Mouse (Mus musculus) MEL (cell line): ENCODE data around the gene Rab42. TPM values are rescaled to one million over a fixed set of nuclear protein-coding genes. Genes with fewer than 3 reads are reported as not detected.
"Not testable (repeated sequence)": the region's sequence is repeated elsewhere in the genome, so short reads cannot be mapped to it uniquely, and the experiment has no call there.

Source experiments
- DNase-seq: peaks from one replicate; pipeline ENCODE4 v3.0.0; 2011; ENCODE audit warnings: low read depth, low spot score
- H3K27ac ChIP-seq: 2 replicates; pipeline ENCODE4 v1.5.1; 2012; ENCODE audit warnings: low read depth, mild to moderate bottlenecking, control low read depth, low read length, moderate library complexity; ENCODE audit not compliant: control insufficient read depth
- H3K27me3 ChIP-seq, 2 experiments: fragments of 150-350 bp in 1 of 2; sonication (generic) in 1 of 2; 2 replicates each; pipeline ENCODE4 v1.6.1; 2012; ENCODE audit warnings: low read length in 2 of 2, mild to moderate bottlenecking in 2 of 2, improper control_type of control experiment in 1 of 2, moderate library complexity in 1 of 2; ENCODE audit not compliant: insufficient read depth in 2 of 2, control insufficient read depth in 1 of 2
- H3K36me3 ChIP-seq, 2 experiments: 2 replicates each; pipeline ENCODE4 v1.6.1; 2012 to 2014; ENCODE audit warnings: low read length in 2 of 2, improper control_type of control experiment in 1 of 2, inconsistent platforms in 1 of 2, mild to moderate bottlenecking in 1 of 2; ENCODE audit not compliant: insufficient read depth in 2 of 2, control insufficient read depth in 1 of 2
- H3K4me1 ChIP-seq, 2 experiments: fragments of 150-350 bp in 1 of 2; sonication (generic) in 1 of 2; 2 replicates each; pipeline ENCODE4 v1.6.1; 2012; ENCODE audit warnings: low read length in 2 of 2, improper control_type of control experiment in 1 of 2, mild to moderate bottlenecking in 1 of 2; ENCODE audit not compliant: insufficient read depth in 2 of 2, control insufficient read depth in 1 of 2
- H3K4me3 ChIP-seq, 2 experiments: fragments of 150-350 bp in 1 of 2; sonication (generic) in 1 of 2; 2 replicates each; pipeline ENCODE4 v1.5.1; 2012; ENCODE audit warnings: low read depth in 2 of 2, low read length in 2 of 2, mild to moderate bottlenecking in 2 of 2, moderate library complexity in 2 of 2, control low read depth in 1 of 2, improper control_type of control experiment in 1 of 2; ENCODE audit not compliant: control insufficient read depth in 1 of 2, insufficient read depth in 1 of 2
- H3K79me2 ChIP-seq: 2 replicates; pipeline ENCODE4 v1.6.1; 2012; ENCODE audit warnings: mild to moderate bottlenecking, low read length, moderate library complexity; ENCODE audit not compliant: control insufficient read depth, poor library complexity, insufficient read depth
- H3K9ac ChIP-seq: 2 replicates; pipeline ENCODE4 v1.6.1; 2012; ENCODE audit warnings: low read depth, mild to moderate bottlenecking, control low read depth, low read length, moderate library complexity; ENCODE audit not compliant: control insufficient read depth, poor library complexity, severe bottlenecking
- H3K9me3 ChIP-seq: fragments of 150-350 bp; sonication (generic); replicated peaks from 2 replicates; pipeline ENCODE4 v1.6.1; 2012; ENCODE audit warnings: mild to moderate bottlenecking, low read length, improper control_type of control experiment, moderate library complexity; ENCODE audit not compliant: insufficient read depth
- BHLHE40 ChIP-seq: IDR thresholded peaks from 2 replicates; pipeline ENCODE4 v1.6.1; 2012; ENCODE audit warnings: low read depth, mild to moderate bottlenecking, inconsistent platforms, low read length, improper control_type of control experiment, borderline replicate concordance
- CTCF ChIP-seq, 3 experiments: IDR thresholded peaks in 2 of 3; conservative IDR thresholded peaks in 1 of 3; 2 replicates each; pipeline ENCODE4 v1.5.1; 2011 to 2012; ENCODE audit warnings: low read length in 3 of 3, low read depth in 2 of 3, mild to moderate bottlenecking in 2 of 3, improper control_type of control experiment in 1 of 3, inconsistent platforms in 1 of 3, mixed read lengths in 1 of 3, moderate library complexity in 1 of 3; ENCODE audit not compliant: control insufficient read depth in 1 of 3, insufficient read depth in 1 of 3, poor library complexity in 1 of 3, severe bottlenecking in 1 of 3
- MXI1 ChIP-seq: IDR thresholded peaks from 2 replicates; pipeline ENCODE4 v1.6.1; 2011; ENCODE audit warnings: mild to moderate bottlenecking, low read depth, low read length, improper control_type of control experiment
- NELFE ChIP-seq: IDR thresholded peaks from 2 replicates; pipeline ENCODE4 v1.6.1; 2011; ENCODE audit warnings: low read depth, low read length, improper control_type of control experiment
- POLR2A ChIP-seq, 2 experiments: IDR thresholded peaks; 2 replicates each; pipeline ENCODE4 v1.6.1; 2011 to 2012; ENCODE audit warnings: low read length in 2 of 2, mild to moderate bottlenecking in 2 of 2, control low read depth in 1 of 2, improper control_type of control experiment in 1 of 2, low read depth in 1 of 2, moderate library complexity in 1 of 2; ENCODE audit not compliant: control insufficient read depth in 1 of 2, insufficient read depth in 1 of 2, poor library complexity in 1 of 2
- SMC3 ChIP-seq: IDR thresholded peaks from 2 replicates; pipeline ENCODE4 v1.6.1; 2011; ENCODE audit warnings: low read depth, low read length, improper control_type of control experiment
- TBP ChIP-seq: IDR thresholded peaks from 2 replicates; pipeline ENCODE4 v1.8.0; 2011; ENCODE audit warnings: low read depth, low read length, improper control_type of control experiment
- USF2 ChIP-seq, 2 experiments: IDR thresholded peaks; 2 replicates each; pipeline ENCODE4 v1.6.1; 2011 to 2012; ENCODE audit warnings: improper control_type of control experiment in 2 of 2, low read length in 2 of 2, borderline replicate concordance in 1 of 2, inconsistent platforms in 1 of 2, low read depth in 1 of 2, mild to moderate bottlenecking in 1 of 2; ENCODE audit not compliant: insufficient read depth in 1 of 2
- ZC3H11A ChIP-seq: IDR thresholded peaks from 2 replicates; pipeline ENCODE4 v1.6.1; 2012; ENCODE audit warnings: low read depth, mild to moderate bottlenecking, inconsistent platforms, low read length, improper control_type of control experiment
- ZKSCAN1 ChIP-seq: IDR thresholded peaks from 2 replicates; pipeline ENCODE4 v1.6.1; 2012; ENCODE audit warnings: low read depth, mild to moderate bottlenecking, inconsistent platforms, low read length, improper control_type of control experiment, moderate library complexity
- ZNF384 ChIP-seq: IDR thresholded peaks from 2 replicates; pipeline ENCODE4 v1.6.1; 2012; ENCODE audit warnings: low read depth, mild to moderate bottlenecking, inconsistent platforms, low read length, improper control_type of control experiment
- polyA plus RNA-seq, 2 experiments: library from polyadenylated mRNA; stranded (reverse) in 1 of 2; unstranded in 1 of 2; fragments of >175 nt in 1 of 2; fragments of >200 nt in 1 of 2; gene quantifications; 2 replicates each; pipeline versions ENCODE4 v1.2.1 to v1.2.4; 2012; ENCODE audit warnings: low replicate concordance in 2 of 2, low read depth in 1 of 2; ENCODE audit not compliant: insufficient read length in 2 of 2, insufficient read depth in 1 of 2, missing spikeins in 1 of 2
- total RNA-seq: library from RNA; depleted of rRNA; stranded (reverse); fragments of 300-350 nt; gene quantifications from 2 replicates; pipeline ENCODE4 v1.2.3, GENCODE M21; 2012

The Rab42 gene
- total and polyA plus RNA-seq, 3 experiments, result 0.40 to 0.85 TPM; not detected in 1

DNA sequence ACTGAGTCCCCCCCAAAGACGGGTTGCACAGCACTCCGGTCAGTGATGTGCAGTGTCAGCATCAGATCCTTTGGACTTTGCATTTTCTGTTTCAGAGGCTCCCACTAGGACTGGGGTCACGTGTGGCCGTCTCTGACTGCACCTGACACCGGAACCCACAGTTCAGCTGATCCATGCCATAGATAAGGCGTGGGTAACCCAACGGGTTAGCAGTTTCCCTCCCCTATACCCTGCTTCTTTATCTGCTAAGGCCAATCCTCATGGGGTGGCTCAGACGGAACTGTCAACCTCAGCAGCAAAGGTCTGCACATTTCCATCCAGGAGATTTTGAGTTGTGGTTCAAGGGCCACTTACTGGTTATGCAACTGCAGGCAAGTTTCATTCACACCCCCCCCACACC lies 2.1 kb upstream of the Rab42 start (continued):
- TF ChIP-seq BHLHE40 (peak; percentile 88), SMC3 (no peak)

DNA sequence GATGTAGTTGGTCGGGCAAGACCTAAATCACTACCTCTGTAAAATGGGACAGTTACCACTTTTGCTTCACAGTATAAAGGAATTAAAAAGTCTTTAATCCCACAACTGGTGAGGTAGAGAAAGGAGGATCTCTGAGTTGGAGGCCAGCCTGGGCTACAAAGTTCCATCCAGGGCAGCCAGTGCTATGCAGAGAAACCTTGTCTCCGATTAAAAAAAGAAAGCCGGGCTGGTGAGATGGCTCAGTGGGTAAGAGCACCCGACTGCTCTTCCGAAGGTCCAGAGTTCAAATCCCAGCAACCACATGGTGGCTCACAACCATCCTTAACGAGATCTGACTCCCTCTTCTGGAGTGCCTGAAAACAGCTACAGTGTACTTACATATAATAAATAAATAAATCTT lies 299 bp upstream of the Rab42 start:
- H3K79me2 ChIP-seq, H3K27me3 ChIP-seq, H3K9me3 ChIP-seq, DNase-seq: not testable (repeated sequence)
- peak overlapping the region; percentile 44 for H3K9ac ChIP-seq
- TF ChIP-seq CTCF (IDR thresholded peaks at IDR 0.05 in 2 of 3, conservative IDR thresholded peaks at IDR 0.05 in 1 of 3; ENCODE audit: control insufficient read depth in 1 of 3, insufficient read depth in 1 of 3, low read depth in 2 of 3, low read length in 3 of 3, poor library complexity in 1 of 3, severe bottlenecking in 1 of 3) (peak in 2 of 3 experiments; percentile 6 to 11; a peak in 1 of 6 replicates), TBP (peak; percentile 91)
- peak overlapping the region; percentile 37 for H3K27ac ChIP-seq
- peaks cover 0 to 25% of the 10 kb centered on the region in 2 experiments; a peak in 2 of 4 replicates for H3K4me1 ChIP-seq
- H3K4me3 ChIP-seq, result peak overlapping the region; percentile 53 to 60
- H3K36me3 ChIP-seq, result peaks cover 0 to 12% of the 10 kb centered on the region in 2 experiments; a peak in 2 of 4 replicates

DNA sequence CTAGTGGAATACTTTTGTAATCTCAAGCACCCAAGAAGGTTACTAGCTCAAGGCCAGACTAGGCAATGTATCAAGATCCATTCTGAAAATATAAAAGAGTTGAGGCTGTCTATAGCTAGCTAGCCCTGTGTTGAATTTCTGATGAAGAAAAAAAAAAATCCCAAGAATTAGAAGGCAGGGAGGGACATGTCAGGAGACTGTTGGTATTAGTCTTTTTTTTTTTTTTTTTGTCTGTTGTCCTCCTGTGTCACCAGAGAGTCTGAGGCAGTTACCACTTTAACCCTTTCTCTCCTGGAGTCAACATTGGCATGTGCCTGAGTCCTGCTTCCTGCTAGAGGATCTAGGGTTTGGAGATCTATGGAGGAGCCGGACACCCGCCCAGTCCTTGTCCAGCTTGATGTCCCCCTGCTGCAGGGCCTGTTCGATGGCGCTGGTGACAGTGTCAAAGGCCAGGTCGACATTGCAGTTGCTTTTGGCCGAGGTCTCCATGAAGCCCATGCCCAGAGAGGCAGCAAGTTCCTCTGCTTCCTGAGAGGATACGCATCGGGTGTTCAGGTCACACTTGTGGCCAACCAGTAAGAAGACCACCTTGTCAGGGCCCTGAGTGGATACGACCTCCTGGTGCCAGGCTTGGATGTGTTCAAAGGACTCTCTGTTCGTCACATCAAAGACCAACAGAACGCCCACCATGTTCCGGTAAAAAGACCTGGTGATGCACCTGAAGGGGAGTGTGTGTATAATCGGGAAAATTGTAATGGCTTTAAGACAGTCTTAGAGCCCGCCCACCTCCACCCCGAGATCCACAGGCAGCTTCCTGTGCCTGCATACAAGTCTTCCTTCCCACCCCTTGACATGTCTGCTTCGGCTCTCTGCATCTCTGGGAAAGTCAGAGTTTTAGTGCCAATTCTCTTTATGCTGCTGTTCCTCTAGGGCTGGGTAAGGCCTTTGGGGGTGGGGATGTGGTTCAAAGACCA lies 933 bp downstream of the Rab42 start:
- peaks cover 0 to 26% of the 10 kb centered on the region in 2 experiments; a peak in 2 of 4 replicates for H3K4me1 ChIP-seq
- peak overlapping the region; percentile 61 for H3K9ac ChIP-seq
- peak overlapping the region; percentile 22; the same call in 1 of the 2 replicates for H3K27ac ChIP-seq

DNA sequence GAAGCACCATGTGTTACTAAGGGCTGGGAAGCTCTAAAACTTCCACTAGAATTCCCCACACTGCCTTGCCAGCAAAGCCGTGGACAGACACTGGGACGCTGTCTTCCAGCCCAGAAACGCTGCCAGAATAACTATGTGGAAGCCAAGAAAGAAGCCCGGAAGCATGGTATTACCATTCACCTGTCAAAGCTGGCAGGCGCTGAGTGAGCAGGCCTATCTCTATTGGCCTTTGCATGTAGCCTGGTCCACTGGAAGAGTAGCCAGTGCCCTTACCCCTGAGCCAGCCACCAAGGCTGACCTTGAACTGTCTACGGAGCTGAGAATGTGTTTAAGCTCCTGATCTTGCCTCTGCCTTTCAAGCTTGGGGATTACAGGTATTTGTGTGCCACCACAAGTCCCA lies 1.7 kb downstream of the Rab42 start:
- TF ChIP-seq ZKSCAN1 (no peak), ZC3H11A (no peak), CTCF (IDR thresholded peaks at IDR 0.05 in 2 of 3, conservative IDR thresholded peaks at IDR 0.05 in 1 of 3; ENCODE audit: control insufficient read depth in 1 of 3, insufficient read depth in 1 of 3, low read depth in 2 of 3, low read length in 3 of 3, poor library complexity in 1 of 3, severe bottlenecking in 1 of 3) (no peak), USF2 (IDR thresholded peaks at IDR 0.05; ENCODE audit: borderline replicate concordance in 1 of 2, insufficient read depth in 1 of 2, low read depth in 1 of 2, low read length in 2 of 2) (no peak), BHLHE40 (no peak), POLR2A (IDR thresholded peaks at IDR 0.05; ENCODE audit: control insufficient read depth in 1 of 2, insufficient read depth in 1 of 2, low read depth in 1 of 2, low read length in 2 of 2, poor library complexity in 1 of 2) (no peak)
- H3K27ac ChIP-seq, result no peak overlapping the region

More for the DNA sequence above, 933 bp downstream of the Rab42 start:
- Histone ChIP-seq H3K9me3 (no peaks in the 10 kb centered on the region), H3K4me3 (peak overlapping the region; percentile 60), H3K27me3 (no peaks in the 10 kb centered on the region), H3K36me3 (peaks cover 0 to 12% of the 10 kb centered on the region in 2 experiments; a peak in 2 of 4 replicates), H3K79me2 (no peaks in the 10 kb centered on the region)
- TF ChIP-seq MXI1, result 0 out of 2 replicates have a peak, but pooled peaks have one; percentile 24
- TF ChIP-seq TBP, result no peak
- TF ChIP-seq NELFE, result peak; percentile 23; the same call in 1 of the 2 replicates
- peak; percentile 55 for TF ChIP-seq ZNF384
- DNase-seq, result peak; percentile 59

More for the DNA sequence above, 1.7 kb downstream of the Rab42 start:
- Histone ChIP-seq H3K36me3 (peaks cover 0 to 12% of the 10 kb centered on the region in 2 experiments; a peak in 2 of 4 replicates), H3K4me3 (no peak overlapping the region), H3K9me3 (no peaks in the 10 kb centered on the region), H3K27me3 (no peaks in the 10 kb centered on the region), H3K4me1 (peaks cover 0 to 26% of the 10 kb centered on the region in 2 experiments; a peak in 2 of 4 replicates), H3K79me2 (no peaks in the 10 kb centered on the region), H3K9ac (no peak overlapping the region)
- DNase-seq, result no peak
